Mouse (Mus musculus) CH12.LX (cell line): ENCODE data around the gene Ptch2. TPM values are rescaled to one million over a fixed set of nuclear protein-coding genes. Genes with fewer than 3 reads are reported as not detected.

Experiments
- DNase-seq: peaks from one replicate; pipeline ENCODE4 v3.0.0-alpha.2; 2013; ENCODE audit errors: extremely low read depth
- H3K27ac ChIP-seq: 2 replicates; pipeline ENCODE4 v1.5.1; 2012; ENCODE audit warnings: low read depth, mild to moderate bottlenecking, control low read depth, moderate library complexity; ENCODE audit not compliant: insufficient read depth
- H3K27me3 ChIP-seq: replicated peaks from 2 replicates; pipeline ENCODE3; 2012; ENCODE audit warnings: inconsistent platforms
- H3K36me3 ChIP-seq, 2 experiments: replicated peaks in 1 of 2; 2 replicates each; pipeline versions ENCODE3 to v1.6.1; 2012; ENCODE audit warnings: inconsistent platforms in 1 of 2, low read length in 1 of 2, mild to moderate bottlenecking in 1 of 2, mixed read lengths in 1 of 2, moderate library complexity in 1 of 2; ENCODE audit not compliant: control insufficient read depth in 1 of 2, insufficient read depth in 1 of 2
- H3K4me1 ChIP-seq, 2 experiments: 2 replicates each; pipeline ENCODE4 v1.6.1; 2012; ENCODE audit warnings: inconsistent platforms in 1 of 2, moderate library complexity in 1 of 2; ENCODE audit not compliant: insufficient read depth in 2 of 2, control insufficient read depth in 1 of 2
- H3K4me2 ChIP-seq: 2 replicates; pipeline ENCODE4 v1.6.1; 2012; ENCODE audit warnings: low read depth, mild to moderate bottlenecking, control low read depth; ENCODE audit not compliant: poor library complexity, insufficient read depth, severe bottlenecking
- H3K4me3 ChIP-seq, 3 experiments: fragments of 150-350 bp in 1 of 3; sonication (generic) in 1 of 3; replicated peaks in 1 of 3; 2 replicates each; pipeline versions ENCODE3 to v1.5.1; 2011 to 2012; ENCODE audit warnings: low read depth in 2 of 3, low read length in 2 of 3, mild to moderate bottlenecking in 2 of 3, moderate library complexity in 2 of 3, control low read depth in 1 of 3, improper control_type of control experiment in 1 of 3, inconsistent platforms in 1 of 3, mixed read lengths in 1 of 3; ENCODE audit not compliant: poor library complexity in 1 of 3
- H3K79me2 ChIP-seq: replicated peaks from 2 replicates; pipeline ENCODE4 v1.6.1; 2012; ENCODE audit warnings: mild to moderate bottlenecking, moderate library complexity; ENCODE audit not compliant: control insufficient read depth, poor library complexity, insufficient read depth, severe bottlenecking; ENCODE audit errors: extremely low read depth
- H3K9ac ChIP-seq: 2 replicates; pipeline ENCODE4 v1.6.1; 2012; ENCODE audit warnings: low read depth, mild to moderate bottlenecking, control low read depth, moderate library complexity; ENCODE audit not compliant: insufficient read depth
- H3K9me3 ChIP-seq: replicated peaks from 2 replicates; pipeline ENCODE3; 2012; ENCODE audit warnings: low read length, inconsistent platforms, mixed read lengths
- CHD2 ChIP-seq: IDR thresholded peaks from 2 replicates; pipeline ENCODE4 v1.6.1; 2011; ENCODE audit warnings: low read length, improper control_type of control experiment
- CTCF ChIP-seq, 2 experiments: IDR thresholded peaks in 1 of 2; conservative IDR thresholded peaks in 1 of 2; 2 replicates each; pipeline ENCODE4 v1.5.1; 2011 to 2012; ENCODE audit warnings: low read depth in 2 of 2, low read length in 2 of 2, improper control_type of control experiment in 1 of 2, inconsistent platforms in 1 of 2, mild to moderate bottlenecking in 1 of 2, moderate library complexity in 1 of 2
- HCFC1 ChIP-seq: IDR thresholded peaks from 2 replicates; pipeline ENCODE4 v1.6.1; 2012; ENCODE audit warnings: low read depth, mild to moderate bottlenecking, inconsistent platforms, low read length, improper control_type of control experiment
- IRF4 ChIP-seq: IDR thresholded peaks from 2 replicates; pipeline ENCODE4 v1.6.1; 2014; ENCODE audit warnings: low read depth, mild to moderate bottlenecking, inconsistent platforms, low read length, improper control_type of control experiment
- JUND ChIP-seq: conservative IDR thresholded peaks from 2 replicates; pipeline ENCODE4 v1.6.1; 2011; ENCODE audit warnings: low read depth, low read length, improper control_type of control experiment
- KAT2A ChIP-seq: IDR thresholded peaks from 2 replicates; pipeline ENCODE4 v1.6.1; 2012; ENCODE audit warnings: low read length, improper control_type of control experiment, inconsistent platforms; ENCODE audit not compliant: insufficient replicate concordance
- MAZ ChIP-seq: IDR thresholded peaks from 2 replicates; pipeline ENCODE4 v1.6.1; 2012; ENCODE audit warnings: low read depth, mild to moderate bottlenecking, inconsistent platforms, low read length, improper control_type of control experiment, moderate library complexity
- MYC ChIP-seq: IDR thresholded peaks from 2 replicates; pipeline ENCODE4 v1.6.1; 2011; ENCODE audit warnings: low read depth, mild to moderate bottlenecking, improper control_type of control experiment, low read length
- NRF1 ChIP-seq: IDR thresholded peaks from 2 replicates; pipeline ENCODE4 v1.6.1; 2014; ENCODE audit warnings: low read depth, mild to moderate bottlenecking, inconsistent platforms, low read length, improper control_type of control experiment, moderate library complexity
- POLR2AphosphoS2 ChIP-seq: IDR thresholded peaks from 2 replicates; pipeline ENCODE4 v1.6.1; 2011; ENCODE audit warnings: low read depth, low read length, improper control_type of control experiment
- SIN3A ChIP-seq: IDR thresholded peaks from 2 replicates; pipeline ENCODE4 v1.6.1; 2012; ENCODE audit warnings: low read length, improper control_type of control experiment, inconsistent platforms
- SMC3 ChIP-seq: IDR thresholded peaks from 2 replicates; pipeline ENCODE4 v1.6.1; 2011; ENCODE audit warnings: low read depth, low read length, improper control_type of control experiment
- TCF12 ChIP-seq: IDR thresholded peaks from 2 replicates; pipeline ENCODE4 v1.6.1; 2014; ENCODE audit warnings: low read depth, mild to moderate bottlenecking, inconsistent platforms, low read length, improper control_type of control experiment
- UBTF ChIP-seq: IDR thresholded peaks from 2 replicates; pipeline ENCODE4 v1.6.1; 2012; ENCODE audit warnings: low read depth, mild to moderate bottlenecking, inconsistent platforms, low read length, improper control_type of control experiment, moderate library complexity
- USF2 ChIP-seq: conservative IDR thresholded peaks from 2 replicates; pipeline ENCODE4 v1.6.1; 2011; ENCODE audit warnings: low read depth, low read length, improper control_type of control experiment
- ZC3H11A ChIP-seq: IDR thresholded peaks from 2 replicates; pipeline ENCODE4 v1.6.1; 2012; ENCODE audit warnings: low read depth, mild to moderate bottlenecking, inconsistent platforms, low read length, improper control_type of control experiment
- ZNF384 ChIP-seq: IDR thresholded peaks from 2 replicates; pipeline ENCODE4 v1.6.1; 2012; ENCODE audit warnings: low read depth, low read length, improper control_type of control experiment, inconsistent platforms
- dilution Hi-C: fragments of 300-500 bp; cut with MboI; formaldehyde crosslinking; loops from 2 replicates; pipeline ENCODE4 v1.14.3; 2020; ENCODE audit warnings: low sequenced_read_pairs; ENCODE audit not compliant: extremely low pct_unique_long_range_greater_than_20kb, extremely low pct_ligation_motif_present
- in situ Hi-C: fragments of 300-500 bp; cut with MboI; formaldehyde crosslinking; loops from 3 replicates; pipeline ENCODE4 v1.14.3; 2019; ENCODE audit warnings: low sequenced_read_pairs, low pct_ligation_motif_present, low pct_unique_long_range_greater_than_20kb, mixed read lengths
- polyA plus RNA-seq: library from polyadenylated mRNA; unstranded; fragments of >175 nt; gene quantifications from 2 replicates; pipeline ENCODE4 v1.2.1, GENCODE M21; 2012; ENCODE audit warnings: low read depth; ENCODE audit not compliant: insufficient read length
- total RNA-seq, 2 experiments: library from RNA; depleted of rRNA; stranded (reverse); fragments of 300-350 nt in 1 of 2; fragments of >200 nt in 1 of 2; gene quantifications; 2 replicates each; pipeline ENCODE4 v1.2.3; 2012 to 2014

Ptch2 gene
- total and polyA plus RNA-seq, 3 experiments, result 0.21 to 0.79 TPM; not detected in 1

GRCm38 (mm10) chr4:117068035-117068434, 27.8 kb upstream of the Ptch2 start:
- in situ Hi-C loops, result no loop called here
- peaks cover 0 to 9% of the 10 kb centered on the region in 2 experiments; a peak in 2 of 4 replicates for H3K4me1 ChIP-seq
- H3K79me2 ChIP-seq, result no peaks in the 10 kb centered on the region

GRCm38 (mm10) chr4:117069647-117070046, 26.2 kb upstream of the Ptch2 start:
- Histone ChIP-seq H3K27ac (no peak overlapping the region), H3K27me3 (no peaks in the 10 kb centered on the region), H3K4me3 (no peak overlapping the region), H3K9ac (no peak overlapping the region), H3K4me2 (no peak overlapping the region), H3K4me1 (peaks cover 0 to 5% of the 10 kb centered on the region in 2 experiments; a peak in 2 of 4 replicates), H3K9me3 (no peaks in the 10 kb centered on the region), H3K36me3 (peaks cover 55 to 95% of the 10 kb centered on the region in 2 experiments), H3K79me2 (no peaks in the 10 kb centered on the region)
- no peak for TF ChIP-seq IRF4
- peak; percentile 72 for TF ChIP-seq ZNF384
- TF ChIP-seq UBTF, result no peak
- no peak for TF ChIP-seq TCF12
- dilution Hi-C loops, result no loop called here
- in situ Hi-C loops, result no loop called here
- DNase-seq, result no peak

More at GRCm38 (mm10) chr4:117068035-117068434, 27.8 kb upstream of the Ptch2 start:
- Histone ChIP-seq H3K36me3 (peaks cover 53 to 95% of the 10 kb centered on the region in 2 experiments), H3K27me3 (no peaks in the 10 kb centered on the region), H3K4me3 (no peak overlapping the region), H3K27ac (no peak overlapping the region), H3K9ac (no peak overlapping the region), H3K9me3 (no peaks in the 10 kb centered on the region), H3K4me2 (no peak overlapping the region)
- TF ChIP-seq KAT2A (no peak), HCFC1 (no peak), MAZ (no peak), SIN3A (no peak), MYC (no peak), JUND (no peak), USF2 (no peak), SMC3 (no peak), NRF1 (no peak), CHD2 (no peak), POLR2AphosphoS2 (no peak), ZC3H11A (no peak), CTCF (conservative IDR thresholded peaks at IDR 0.05 in 1 of 2, IDR thresholded peaks at IDR 0.05 in 1 of 2; ENCODE audit: low read depth in 2 of 2, low read length in 2 of 2) (no peak)
- no peak for DNase-seq
- dilution Hi-C loops, result no loop called here
